Mouse (Mus musculus) heart, adult 2 months (tissue): ENCODE results near the gene Tle6.

Source experiments
- CTCF ChIP-seq: fragments of 200-600 bp; IDR thresholded peaks from 2 replicates; pipeline ENCODE4 v1.8.1; 2022; ENCODE audit warnings: antibody characterized with exemption, mild to moderate bottlenecking, moderate library complexity
- EP300 ChIP-seq: fragments of 200-500 bp; IDR thresholded peaks from 2 replicates; pipeline ENCODE4 v1.6.1; 2011; ENCODE audit warnings: low read depth, low read length, control low read depth; ENCODE audit not compliant: insufficient read depth
- POLR2A ChIP-seq: fragments of 200-500 bp; IDR thresholded peaks from 2 replicates; pipeline ENCODE4 v1.6.1; 2011; ENCODE audit warnings: mild to moderate bottlenecking, low read depth, low read length, control low read depth; ENCODE audit not compliant: insufficient read depth

GRCm38 (mm10) chr10:81628390-81628789 is 27.5 kb upstream of the Tle6 start, which contains the start of gene Ankrd24:
- TF ChIP-seq POLR2A (no peak), CTCF (no peak), EP300 (no peak)
